Mouse (Mus musculus) forebrain, embryonic 12.5 days (tissue): ENCODE measurements around the gene Def6. TPM values are rescaled to one million over a fixed set of nuclear protein-coding genes. Genes with fewer than 3 reads are reported as not detected.

Source experiments
- ATAC-seq: fragments of 200-750 bp; cut with Nextera tagmentation; 2 replicates; pipeline ENCODE4 v1.8.0; 2017; ENCODE audit warnings: moderate TSS enrichment; ENCODE audit not compliant: low FRiP score
- H3K27ac ChIP-seq: fragments of 300-500 bp; sonication (generic); 2 replicates; pipeline ENCODE4 v1.5.1; 2016; ENCODE audit warnings: mild to moderate bottlenecking
- H3K27me3 ChIP-seq: fragments of 300-500 bp; sonication (generic); 2 replicates; pipeline ENCODE4 v1.6.1; 2016; ENCODE audit warnings: mild to moderate bottlenecking
- H3K36me3 ChIP-seq: fragments of 300-500 bp; sonication (generic); replicated peaks from 2 replicates; pipeline ENCODE4 v1.6.1; 2016; ENCODE audit warnings: mild to moderate bottlenecking
- H3K4me1 ChIP-seq: fragments of 300-500 bp; sonication (generic); 2 replicates; pipeline ENCODE4 v1.6.1; 2016
- H3K4me2 ChIP-seq: fragments of 300-500 bp; sonication (generic); 2 replicates; pipeline ENCODE4 v1.6.1; 2016; ENCODE audit warnings: mild to moderate bottlenecking, moderate library complexity
- H3K4me3 ChIP-seq: fragments of 300-500 bp; sonication (generic); replicated peaks from 2 replicates; pipeline ENCODE4 v1.5.1; 2016; ENCODE audit warnings: mild to moderate bottlenecking
- H3K9ac ChIP-seq: fragments of 300-500 bp; sonication (generic); 2 replicates; pipeline ENCODE4 v1.6.1; 2016; ENCODE audit warnings: mild to moderate bottlenecking
- H3K9me3 ChIP-seq: fragments of 300-500 bp; sonication (generic); 2 replicates; pipeline ENCODE4 v1.6.1; 2016
- WGBS: fragments of 180-500 bp; shearing (Covaris S2); methylation state at CpG from one replicate; pipeline ENCODE4 v1.1.7; 2016; 5-methylcytosine and 5-hydroxymethylcytosine counted together
- polyA plus RNA-seq: library from polyadenylated mRNA; unstranded; fragments of >200 nt; fragmentation: Nextera tagmentation; extraction: Ambion mirVana; gene quantifications from 2 replicates; pipeline ENCODE4 v1.2.1, GENCODE M21; 2016

Gene Def6
- polyA plus RNA-seq, 1 experiment from 2014 or later: 4.4 TPM

- ATAC-seq: no peak
- Histone ChIP-seq H3K36me3 (no peaks in the 10 kb centered on the region), H3K9ac (0 out of 2 replicates have a peak overlapping the region, but pooled peaks have one; percentile 4), H3K27me3 (no peaks in the 10 kb centered on the region), H3K4me3 (no peak overlapping the region), H3K4me2 (no peak overlapping the region), H3K9me3 (no peaks in the 10 kb centered on the region), H3K4me1 (peaks cover 33% of the 10 kb centered on the region), H3K27ac (no peak overlapping the region)
- WGBS: 77% methylated on average over 6 of the region's 6 CpGs
Observed at GRCm38 (mm10) chr17:28247613-28248012, 40.0 kb downstream of the Def6 start.

- no peak overlapping the region for H3K27ac ChIP-seq
- no peaks in the 10 kb centered on the region for H3K9me3 ChIP-seq
- no peak for ATAC-seq
- H3K27me3 ChIP-seq: no peaks in the 10 kb centered on the region
- no peak overlapping the region for H3K4me2 ChIP-seq
- WGBS: 82% methylated on average over 12 of the region's 12 CpGs
- H3K4me1 ChIP-seq: peaks cover 33% of the 10 kb centered on the region
- no peak overlapping the region for H3K4me3 ChIP-seq
- no peak overlapping the region for H3K9ac ChIP-seq
- no peaks in the 10 kb centered on the region for H3K36me3 ChIP-seq
Observed at GRCm38 (mm10) chr17:28249062-28249461, 41.5 kb downstream of the Def6 start.

GRCm38 (mm10) chr17:28251579-28252280, 44.2 kb downstream of the Def6 start:
- H3K9ac ChIP-seq: no peak overlapping the region

DNA sequence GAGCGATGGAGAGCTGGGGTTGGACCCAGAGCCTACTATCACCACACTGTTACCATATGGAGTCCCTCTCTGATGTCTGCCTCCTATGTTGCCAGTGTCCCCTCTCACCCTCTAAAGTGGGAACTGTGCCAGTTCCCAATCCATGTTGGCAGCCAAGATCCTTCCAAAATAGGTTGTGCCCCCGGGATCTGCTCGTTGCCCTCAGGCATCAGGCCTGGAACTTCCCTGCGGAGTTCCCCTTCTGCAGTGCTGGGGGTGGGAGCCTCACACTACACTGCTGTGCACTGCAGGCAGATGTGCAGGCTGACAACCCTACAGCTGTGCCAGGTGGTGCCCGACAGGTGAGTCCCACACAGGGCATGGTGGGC, 44.7 kb downstream of the Def6 start:
- H3K27ac ChIP-seq: peak overlapping the region; percentile 5; the same call in 1 of the 2 replicates
- H3K4me1 ChIP-seq: peaks cover 27% of the 10 kb centered on the region; the same call in 1 of the 2 replicates
- 90% methylated on average over 5 of the region's 5 CpGs for WGBS
- H3K27me3 ChIP-seq: no peaks in the 10 kb centered on the region
- H3K4me2 ChIP-seq: no peak overlapping the region
- H3K4me3 ChIP-seq: no peak overlapping the region
- no peaks in the 10 kb centered on the region for H3K36me3 ChIP-seq
- no peak for ATAC-seq
- no peaks in the 10 kb centered on the region for H3K9me3 ChIP-seq
- H3K9ac ChIP-seq: no peak overlapping the region

More at GRCm38 (mm10) chr17:28251579-28252280, 44.2 kb downstream of the Def6 start:
- Histone ChIP-seq H3K9me3 (no peaks in the 10 kb centered on the region), H3K4me2 (no peak overlapping the region), H3K4me1 (peaks cover 31% of the 10 kb centered on the region; the same call in 1 of the 2 replicates), H3K4me3 (no peak overlapping the region), H3K27ac (no peak overlapping the region), H3K27me3 (no peaks in the 10 kb centered on the region), H3K36me3 (no peaks in the 10 kb centered on the region)
- 89% methylated on average over 12 of the region's 12 CpGs for WGBS
- no peak for ATAC-seq

- Histone ChIP-seq H3K9me3 (no peaks in the 10 kb centered on the region), H3K9ac (no peak overlapping the region), H3K4me3 (no peak overlapping the region), H3K27ac (no peak overlapping the region), H3K4me2 (no peak overlapping the region), H3K36me3 (no peaks in the 10 kb centered on the region), H3K4me1 (peaks cover 22% of the 10 kb centered on the region; the same call in 1 of the 2 replicates), H3K27me3 (no peaks in the 10 kb centered on the region)
- ATAC-seq: no peak
- 88% methylated on average over 7 of the region's 7 CpGs for WGBS
Observed at GRCm38 (mm10) chr17:28253216-28253615, 45.6 kb downstream of the Def6 start.

- 50% methylated on average over 4 of the region's 4 CpGs for WGBS
Observed at GRCm38 (mm10) chr17:28254804-28255203, 47.2 kb downstream of the Def6 start.

DNA sequence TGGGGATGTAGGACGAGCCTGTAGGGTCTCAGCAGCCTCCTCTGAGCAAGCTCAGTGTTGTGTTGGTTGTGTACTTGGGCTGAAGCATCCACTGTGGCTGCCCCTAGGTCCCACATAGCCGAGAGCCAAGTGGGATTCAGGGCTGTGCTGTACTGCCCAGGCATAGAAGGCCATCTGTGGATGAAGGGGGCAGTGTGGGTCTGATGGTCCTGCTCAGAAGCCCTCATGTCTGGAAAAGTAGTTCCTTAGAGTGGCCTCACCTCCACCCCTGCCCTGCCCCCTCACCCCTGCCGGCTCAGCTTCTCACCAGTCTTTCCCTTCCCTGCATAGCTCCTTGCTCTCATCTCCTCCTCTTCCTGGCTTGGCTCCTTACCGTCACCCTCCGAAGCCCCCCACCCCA, 48.1 kb downstream of the Def6 start:
- Histone ChIP-seq H3K4me3 (no peak overlapping the region), H3K9ac (no peak overlapping the region), H3K27me3 (no peaks in the 10 kb centered on the region), H3K4me1 (peaks cover 16% of the 10 kb centered on the region; the same call in 1 of the 2 replicates), H3K36me3 (no peaks in the 10 kb centered on the region), H3K27ac (no peak overlapping the region; the same call in 1 of the 2 replicates), H3K4me2 (no peak overlapping the region), H3K9me3 (no peaks in the 10 kb centered on the region)
- WGBS: 44% methylated on average over 5 of the region's 5 CpGs
- ATAC-seq: no peak

More at GRCm38 (mm10) chr17:28254804-28255203, 47.2 kb downstream of the Def6 start:
- no peak overlapping the region for H3K9ac ChIP-seq
- no peak overlapping the region for H3K4me3 ChIP-seq
- H3K36me3 ChIP-seq: no peaks in the 10 kb centered on the region
- no peak for ATAC-seq
- no peaks in the 10 kb centered on the region for H3K27me3 ChIP-seq
- peaks cover 16% of the 10 kb centered on the region; the same call in 1 of the 2 replicates for H3K4me1 ChIP-seq
- H3K4me2 ChIP-seq: no peak overlapping the region
- H3K27ac ChIP-seq: peak overlapping the region; percentile 61; the same call in 1 of the 2 replicates
- no peaks in the 10 kb centered on the region for H3K9me3 ChIP-seq

DNA sequence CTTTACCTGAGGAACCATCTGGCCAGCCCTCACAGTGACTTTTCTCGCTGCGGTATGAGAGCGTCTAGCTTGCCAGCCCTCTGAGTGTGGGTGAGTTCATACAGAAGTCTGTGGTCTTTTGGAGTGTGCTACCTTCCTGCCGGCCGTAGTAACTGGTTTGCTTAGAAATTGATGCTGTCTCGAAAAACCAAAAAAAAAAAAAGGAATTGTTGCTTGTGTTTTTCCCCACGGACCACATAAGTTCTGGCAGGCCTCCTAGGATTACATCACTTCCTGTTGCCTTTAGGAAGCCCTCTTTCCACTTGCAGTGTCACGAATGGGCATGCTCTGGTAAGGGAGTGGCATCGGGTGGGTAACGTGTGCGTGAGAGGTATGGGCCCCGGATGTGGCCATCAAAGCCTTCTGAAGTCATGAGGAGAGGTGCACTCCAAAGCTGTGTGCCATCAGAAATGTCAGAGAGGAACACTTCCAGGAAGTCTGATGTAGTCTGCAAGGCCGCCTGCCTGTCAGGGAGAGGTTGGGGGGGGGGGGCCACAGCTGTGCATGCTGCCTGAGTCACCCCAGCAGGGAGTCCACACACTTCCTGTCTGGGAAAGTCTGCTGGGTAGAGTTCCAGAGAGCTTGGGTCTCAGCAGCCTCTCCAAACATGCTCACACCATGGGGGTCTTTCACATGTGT, 49.2 kb downstream of the Def6 start:
- H3K27ac ChIP-seq: peak overlapping the region; percentile 26; the same call in 1 of the 2 replicates
- WGBS: 80% methylated on average over 13 of the region's 13 CpGs

GRCm38 (mm10) chr17:28258325-28258724, 50.7 kb downstream of the Def6 start:
- peaks cover 16% of the 10 kb centered on the region; the same call in 1 of the 2 replicates for H3K4me1 ChIP-seq
- H3K36me3 ChIP-seq: no peaks in the 10 kb centered on the region
- H3K4me3 ChIP-seq: no peak overlapping the region
- no peaks in the 10 kb centered on the region for H3K27me3 ChIP-seq
- 85% methylated on average over 9 of the region's 9 CpGs for WGBS
- H3K4me2 ChIP-seq: no peak overlapping the region
- no peaks in the 10 kb centered on the region for H3K9me3 ChIP-seq
- no peak overlapping the region for H3K9ac ChIP-seq
- no peak for ATAC-seq
- H3K27ac ChIP-seq: no peak overlapping the region

More for the DNA sequence above, 49.2 kb downstream of the Def6 start:
- Histone ChIP-seq H3K36me3 (no peaks in the 10 kb centered on the region), H3K4me2 (no peak overlapping the region), H3K9ac (no peak overlapping the region), H3K9me3 (no peaks in the 10 kb centered on the region), H3K27me3 (no peaks in the 10 kb centered on the region), H3K4me3 (no peak overlapping the region), H3K4me1 (peaks cover 16% of the 10 kb centered on the region; the same call in 1 of the 2 replicates)
- ATAC-seq: no peak

DNA sequence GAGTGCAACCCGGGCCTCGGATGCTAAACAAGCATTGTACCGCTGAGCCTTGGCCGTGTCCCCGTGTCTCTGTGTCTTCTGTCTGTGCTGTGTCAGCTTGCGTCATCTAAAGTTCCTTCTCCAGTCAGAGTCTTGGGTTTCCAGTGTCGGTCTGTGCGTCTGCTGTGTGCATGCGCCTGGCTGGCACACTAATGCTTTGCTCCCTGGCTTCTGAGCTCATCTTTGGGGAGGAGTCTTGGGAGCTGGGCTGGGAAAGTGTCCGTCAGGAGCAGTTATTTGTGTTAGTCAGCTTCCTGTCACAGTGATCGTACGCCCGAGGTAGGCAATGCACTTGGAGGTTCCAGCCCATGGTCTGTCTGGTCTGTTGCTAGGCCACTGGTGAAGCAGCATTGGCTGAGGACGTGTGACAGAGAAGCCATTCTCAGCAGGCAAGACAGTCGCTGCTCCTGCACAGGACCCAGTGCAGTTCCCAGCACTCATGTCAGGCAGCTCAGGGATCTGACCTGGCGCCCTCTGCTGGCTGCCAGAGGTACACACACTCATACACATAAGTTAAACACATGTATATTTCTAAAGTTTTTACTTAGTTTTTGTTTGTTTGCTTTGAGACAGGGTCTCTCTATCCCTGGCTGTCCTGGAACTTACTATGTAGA, 52.4 kb downstream of the Def6 start:
- H3K4me2 ChIP-seq: no peak overlapping the region
- H3K4me3 ChIP-seq: no peak overlapping the region
- no peaks in the 10 kb centered on the region for H3K36me3 ChIP-seq
- H3K4me1 ChIP-seq: peaks cover 13% of the 10 kb centered on the region; the same call in 1 of the 2 replicates
- ATAC-seq: no peak
- H3K9me3 ChIP-seq: no peaks in the 10 kb centered on the region
- no peaks in the 10 kb centered on the region for H3K27me3 ChIP-seq
- WGBS: 82% methylated on average over 16 of the region's 16 CpGs
- no peak overlapping the region for H3K27ac ChIP-seq
- H3K9ac ChIP-seq: no peak overlapping the region

- ATAC-seq: no peak
- H3K4me2 ChIP-seq: no peak overlapping the region
- no peak overlapping the region for H3K9ac ChIP-seq
- WGBS: 81% methylated on average over 9 of the region's 9 CpGs
- H3K9me3 ChIP-seq: no peaks in the 10 kb centered on the region
- H3K27ac ChIP-seq: no peak overlapping the region
- no peaks in the 10 kb centered on the region for H3K36me3 ChIP-seq
- peaks cover 9% of the 10 kb centered on the region; the same call in 1 of the 2 replicates for H3K4me1 ChIP-seq
- no peaks in the 10 kb centered on the region for H3K27me3 ChIP-seq
- no peak overlapping the region for H3K4me3 ChIP-seq
Observed at GRCm38 (mm10) chr17:28260543-28260909, 52.9 kb downstream of the Def6 start.

GRCm38 (mm10) chr17:28261795-28262194, 54.2 kb downstream of the Def6 start:
- Histone ChIP-seq H3K27me3 (no peaks in the 10 kb centered on the region), H3K27ac (no peak overlapping the region), H3K36me3 (no peaks in the 10 kb centered on the region), H3K4me1 (peaks cover 4% of the 10 kb centered on the region; the same call in 1 of the 2 replicates), H3K9ac (no peak overlapping the region), H3K9me3 (no peaks in the 10 kb centered on the region), H3K4me2 (no peak overlapping the region), H3K4me3 (no peak overlapping the region)
- ATAC-seq: no peak
- 83% methylated on average over 11 of the region's 11 CpGs for WGBS
